Mouse (Mus musculus) hindbrain, embryonic 16.5 days (tissue): ENCODE data around the gene Srgap3. TPM values are rescaled to one million over a fixed set of nuclear protein-coding genes. Genes with fewer than 3 reads are reported as not detected.

ENCODE experiments used
- ATAC-seq: fragments of 200-750 bp; cut with Nextera tagmentation; 2 replicates; pipeline ENCODE4 v1.8.0; 2017; ENCODE audit warnings: moderate TSS enrichment, moderate library complexity
- H3K27ac ChIP-seq: fragments of 300-500 bp; sonication (generic); 2 replicates; pipeline ENCODE4 v1.5.1; 2014; ENCODE audit warnings: low read depth, mild to moderate bottlenecking, control low read depth, low read length, moderate library complexity
- H3K27me3 ChIP-seq: fragments of 300-500 bp; sonication (generic); replicated peaks from 2 replicates; pipeline ENCODE4 v1.6.1; 2014; ENCODE audit warnings: low read length; ENCODE audit not compliant: control insufficient read depth, insufficient read depth
- H3K36me3 ChIP-seq: fragments of 300-500 bp; sonication (generic); 2 replicates; pipeline ENCODE4 v1.6.1; 2014; ENCODE audit warnings: mild to moderate bottlenecking, low read length, moderate library complexity, mixed read lengths; ENCODE audit not compliant: control insufficient read depth, insufficient read depth
- H3K4me1 ChIP-seq: fragments of 300-500 bp; sonication (generic); 2 replicates; pipeline ENCODE4 v1.6.1; 2014; ENCODE audit warnings: low read depth, low read length; ENCODE audit not compliant: control insufficient read depth, insufficient read depth
- H3K4me2 ChIP-seq: fragments of 300-500 bp; sonication (generic); 2 replicates; pipeline ENCODE4 v1.6.1; 2014; ENCODE audit warnings: mild to moderate bottlenecking, low read length, control low read depth, moderate library complexity
- H3K4me3 ChIP-seq: fragments of 300-500 bp; sonication (generic); 2 replicates; pipeline ENCODE4 v1.5.1; 2014; ENCODE audit warnings: mild to moderate bottlenecking, low read length, control low read depth, moderate library complexity
- H3K9ac ChIP-seq: fragments of 300-500 bp; sonication (generic); 2 replicates; pipeline ENCODE4 v1.6.1; 2014; ENCODE audit warnings: low read depth, mild to moderate bottlenecking, control low read depth, low read length, moderate library complexity
- H3K9me3 ChIP-seq: fragments of 300-500 bp; sonication (generic); 2 replicates; pipeline ENCODE4 v1.6.1; 2014; ENCODE audit warnings: mild to moderate bottlenecking, low read length, moderate library complexity; ENCODE audit not compliant: control insufficient read depth
- WGBS: fragments of 180-500 bp; shearing (Covaris S2); extraction: QIAGEN DNeasy Blood & Tissue Kit; methylation state at CpG from one replicate; pipeline ENCODE4 v1.1.7; 2014; 5-methylcytosine and 5-hydroxymethylcytosine counted together
- polyA plus RNA-seq: library from polyadenylated mRNA; unstranded; fragments of >200 nt; fragmentation: Nextera tagmentation; extraction: Ambion mirVana; gene quantifications from 2 replicates; pipeline ENCODE4 v1.2.1, GENCODE M21; 2015

Gene Srgap3
- polyA plus RNA-seq, 1 experiment from 2014 or later, result 27.0 TPM

- H3K4me3 ChIP-seq, result no peak overlapping the region
- no peak overlapping the region for H3K27ac ChIP-seq
- no peaks in the 10 kb centered on the region for H3K9me3 ChIP-seq
- ATAC-seq, result no peak
- H3K4me1 ChIP-seq, result peaks cover 4% of the 10 kb centered on the region; the same call in 1 of the 2 replicates
- H3K9ac ChIP-seq, result no peak overlapping the region
- WGBS, result 95% methylated on average over 5 of the region's 5 CpGs
- no peaks in the 10 kb centered on the region for H3K27me3 ChIP-seq
- no peak overlapping the region for H3K4me2 ChIP-seq
- no peaks in the 10 kb centered on the region for H3K36me3 ChIP-seq
Observed at GRCm38 (mm10) chr6:112694492-112694891, 252.6 kb downstream of the Srgap3 start.

DNA sequence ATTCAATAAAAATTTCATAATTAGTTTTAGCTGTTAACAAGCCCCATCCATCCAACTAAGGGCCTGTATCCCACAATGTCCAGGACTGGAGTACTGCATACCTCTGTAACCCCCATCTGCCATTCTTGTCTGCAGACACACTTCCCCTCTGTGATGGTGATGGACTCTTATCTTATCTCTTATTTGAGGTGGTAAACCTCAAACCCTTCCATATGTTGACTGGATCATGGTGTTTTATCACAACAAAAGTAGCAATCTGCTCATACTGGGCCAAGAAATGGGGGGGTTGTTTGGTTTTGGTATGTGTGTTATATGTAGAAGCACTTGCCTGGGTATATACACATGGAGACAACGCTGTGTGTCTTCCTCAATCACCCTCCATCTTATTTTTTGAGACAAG lies 255.5 kb downstream of the Srgap3 start:
- 100% methylated on average over 1 of the region's 1 CpGs for WGBS
- no peak for ATAC-seq
- Histone ChIP-seq H3K36me3 (no peaks in the 10 kb centered on the region), H3K4me1 (peaks cover 4% of the 10 kb centered on the region; the same call in 1 of the 2 replicates), H3K4me3 (no peak overlapping the region), H3K9me3 (no peaks in the 10 kb centered on the region), H3K9ac (no peak overlapping the region), H3K27ac (no peak overlapping the region), H3K4me2 (no peak overlapping the region), H3K27me3 (no peaks in the 10 kb centered on the region)

DNA sequence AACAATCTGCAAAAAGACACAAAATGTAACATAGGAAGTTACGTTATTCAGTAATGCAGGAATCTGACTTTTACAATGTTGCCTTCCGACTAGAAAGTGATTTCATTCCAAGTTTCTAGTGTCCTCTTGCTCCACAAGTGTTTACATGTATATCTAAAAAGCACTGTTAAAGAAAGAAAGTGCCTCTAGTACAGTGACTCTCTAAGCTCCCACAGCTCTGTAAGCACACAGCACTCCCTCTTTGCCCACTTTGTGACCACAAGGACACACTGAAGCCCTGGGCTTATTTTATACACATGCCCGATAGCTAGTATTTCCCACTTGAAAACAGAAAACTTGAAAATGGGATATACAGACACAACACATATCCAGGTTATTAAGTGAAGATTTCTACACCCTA lies 259.0 kb downstream of the Srgap3 start:
- no peaks in the 10 kb centered on the region for H3K36me3 ChIP-seq
- H3K4me3 ChIP-seq, result no peak overlapping the region
- H3K9ac ChIP-seq, result no peak overlapping the region
- no peaks in the 10 kb centered on the region for H3K9me3 ChIP-seq
- no peak overlapping the region for H3K27ac ChIP-seq
- WGBS, result 95% methylated on average over 3 of the region's 3 CpGs
- no peaks in the 10 kb centered on the region for H3K27me3 ChIP-seq
- no peak for ATAC-seq
- H3K4me1 ChIP-seq, result no peaks in the 10 kb centered on the region
- no peak overlapping the region for H3K4me2 ChIP-seq

- no peak overlapping the region for H3K9ac ChIP-seq
- no peak for ATAC-seq
- 86% methylated on average over 7 of the region's 7 CpGs for WGBS
- no peak overlapping the region for H3K27ac ChIP-seq
- no peaks in the 10 kb centered on the region for H3K27me3 ChIP-seq
- no peaks in the 10 kb centered on the region for H3K9me3 ChIP-seq
- H3K4me2 ChIP-seq, result no peak overlapping the region
- H3K4me3 ChIP-seq, result no peak overlapping the region
- no peaks in the 10 kb centered on the region for H3K36me3 ChIP-seq
- H3K4me1 ChIP-seq, result no peaks in the 10 kb centered on the region
Observed at GRCm38 (mm10) chr6:112686485-112686884, 260.6 kb downstream of the Srgap3 start.

- H3K27me3 ChIP-seq, result no peaks in the 10 kb centered on the region
- H3K27ac ChIP-seq, result no peak overlapping the region
- no peaks in the 10 kb centered on the region for H3K4me1 ChIP-seq
- H3K9ac ChIP-seq, result no peak overlapping the region
- no peaks in the 10 kb centered on the region for H3K9me3 ChIP-seq
- WGBS, result 93% methylated on average over 2 of the region's 2 CpGs
- H3K4me2 ChIP-seq, result no peak overlapping the region
- no peak overlapping the region for H3K4me3 ChIP-seq
- H3K36me3 ChIP-seq, result no peaks in the 10 kb centered on the region
- no peak for ATAC-seq
Observed at GRCm38 (mm10) chr6:112684065-112684464, 263.0 kb downstream of the Srgap3 start.

Other genes starting within 250 kb of the Srgap3 start
- 48.7 and 52.0 TPM in 2 replicates for gene Thumpd3, start 99.0 kb upstream of the Srgap3 start, polyA plus RNA-seq
- 45.4 and 48.3 TPM in 2 replicates for gene Setd5, start 130.1 kb upstream of the Srgap3 start, polyA plus RNA-seq
- 56.7 and 63.6 TPM in 2 replicates for gene Lhfpl4, start 248.1 kb upstream of the Srgap3 start, polyA plus RNA-seq